17 mouse cellular contexts compared by ENCODE assay signal in genomic region chr12:95501443-95501842, GRCm38 (mm10).
"Had no signal": no experiment of that assay in that cellular context is flagged by ENCODE, and none has a peak within 500 bp of the region (broad histone marks: within the 10 kb centered on the region; RNA-seq: fewer than 3 reads in every experiment).

No protein-coding gene starts in this region.

- H3K27me3 ChIP-seq: lung, embryonic 15.5 days; megakaryocyte, embryonic 14.5 days; midbrain, embryonic 13.5 days; midbrain, embryonic 15.5 days; neural tube, embryonic 12.5 days; stomach, embryonic 15.5 days had no signal

- H3K4me3 ChIP-seq: lung, embryonic 15.5 days; megakaryocyte, embryonic 14.5 days; midbrain, embryonic 13.5 days; midbrain, embryonic 15.5 days; neural tube, embryonic 12.5 days; stomach, embryonic 15.5 days had no signal

- H3K27ac ChIP-seq: lung, embryonic 15.5 days; macrophage; midbrain, embryonic 13.5 days; midbrain, embryonic 15.5 days; neural tube, embryonic 12.5 days; stomach, embryonic 15.5 days; stomach, postnatal 0 days had no signal

- DNase-seq: liver, postnatal 0 days; lung, adult 2 months; lung, postnatal 14 days; lung, postnatal 36 days; right cerebral cortex, postnatal 14 days; thymus, adult 18-20 months; thymus, postnatal 14 days; thymus, postnatal 36 days had no signal

- H3K4me1 ChIP-seq: lung, embryonic 15.5 days; megakaryocyte, embryonic 14.5 days; midbrain, embryonic 13.5 days; midbrain, embryonic 15.5 days; neural tube, embryonic 12.5 days; stomach, embryonic 15.5 days had no signal

- ATAC-seq: liver, postnatal 0 days; lung, postnatal 0 days; midbrain, embryonic 13.5 days; midbrain, embryonic 15.5 days had no signal
